Mouse (Mus musculus) heart, postnatal 0 days (tissue): ENCODE data around the gene Cnot1.

Experiments
- CTCF ChIP-seq: IDR thresholded peaks from 2 replicates; pipeline ENCODE4 v1.5.1; 2016; ENCODE audit warnings: antibody characterized with exemption, control low read depth, low read depth
- EP300 ChIP-seq: IDR thresholded peaks from 2 replicates; pipeline ENCODE4 v1.6.1; 2016; ENCODE audit warnings: antibody characterized with exemption, low read depth

DNA sequence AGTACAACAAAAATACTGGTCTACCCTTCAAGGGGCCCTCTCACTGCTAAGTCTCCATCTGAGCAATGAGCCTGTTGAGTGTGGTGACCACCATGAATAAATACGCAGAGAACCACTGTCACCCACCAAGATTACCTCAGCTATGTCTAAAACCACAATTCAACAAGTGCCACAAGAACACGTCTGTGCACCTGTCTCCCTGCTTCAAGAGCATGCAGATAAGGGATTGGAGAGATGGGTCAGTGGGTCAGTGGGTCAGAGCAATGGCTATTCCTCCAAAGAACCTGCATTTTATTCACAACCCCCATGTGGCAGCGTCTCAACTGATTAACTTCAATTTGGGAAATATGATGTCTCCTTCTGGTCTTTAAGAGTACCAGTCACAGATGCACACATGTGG is 6.9 kb downstream of the Cnot1 start:
- TF ChIP-seq CTCF (no peak), EP300 (no peak)
